Mouse (Mus musculus) embryonic facial prominence, embryonic 14.5 days (tissue): Measurements from ENCODE around the gene Actrt2. TPM values are rescaled to one million over a fixed set of nuclear protein-coding genes. Genes with fewer than 3 reads are reported as not detected.

Experiments
- ATAC-seq: fragments of 200-750 bp; cut with Nextera tagmentation; 2 replicates; pipeline ENCODE4 v1.8.0; 2017; ENCODE audit warnings: low read depth, moderate number of reproducible peaks, moderate TSS enrichment
- DNase-seq: peaks from one replicate; pipeline ENCODE4 v3.0.0-alpha.2; 2015; ENCODE audit warnings: low spot score
- H3K27ac ChIP-seq: fragments of 300-500 bp; sonication (generic); replicated peaks from 2 replicates; pipeline ENCODE4 v1.5.1; 2014; ENCODE audit warnings: low read depth, mild to moderate bottlenecking, low read length, moderate library complexity
- H3K27me3 ChIP-seq: fragments of 300-500 bp; sonication (generic); replicated peaks from 2 replicates; pipeline ENCODE4 v1.6.1; 2014; ENCODE audit warnings: low read length; ENCODE audit not compliant: control insufficient read depth, insufficient read depth
- H3K36me3 ChIP-seq: fragments of 300-500 bp; sonication (generic); 2 replicates; pipeline ENCODE4 v1.6.1; 2014; ENCODE audit warnings: low read length, mixed read lengths; ENCODE audit not compliant: control insufficient read depth, insufficient read depth
- H3K4me1 ChIP-seq: fragments of 300-500 bp; sonication (generic); 2 replicates; pipeline ENCODE4 v1.6.1; 2014; ENCODE audit warnings: antibody characterized with exemption, low read length; ENCODE audit not compliant: control insufficient read depth, insufficient read depth
- H3K4me2 ChIP-seq: fragments of 300-500 bp; sonication (generic); 2 replicates; pipeline ENCODE4 v1.6.1; 2014; ENCODE audit warnings: low read depth, mild to moderate bottlenecking, low read length, moderate library complexity, mixed read lengths
- H3K4me3 ChIP-seq: fragments of 300-500 bp; sonication (generic); 2 replicates; pipeline ENCODE4 v1.5.1; 2014; ENCODE audit warnings: low read depth, mild to moderate bottlenecking, low read length
- H3K9ac ChIP-seq: fragments of 300-500 bp; sonication (generic); 2 replicates; pipeline ENCODE4 v1.6.1; 2014; ENCODE audit warnings: low read depth, mild to moderate bottlenecking, low read length, moderate library complexity, mixed read lengths
- H3K9me3 ChIP-seq: fragments of 300-500 bp; sonication (generic); 2 replicates; pipeline ENCODE4 v1.6.1; 2016; ENCODE audit warnings: low read length; ENCODE audit not compliant: control insufficient read depth
- WGBS: fragments of 180-500 bp; shearing (Covaris S2); extraction: QIAGEN DNeasy Blood & Tissue Kit; methylation state at CpG from one replicate; pipeline ENCODE4 v1.1.7; 2014; 5-methylcytosine and 5-hydroxymethylcytosine counted together
- polyA plus RNA-seq: library from polyadenylated mRNA; unstranded; fragments of >200 nt; fragmentation: Nextera tagmentation; extraction: Ambion mirVana; gene quantifications from 2 replicates; pipeline ENCODE4 v1.2.1, GENCODE M21; 2014

Gene Actrt2
- polyA plus RNA-seq, 1 experiment from 2014 or later, result not detected

GRCm38 (mm10) chr4:154697476-154697875 is 29.8 kb upstream of the Actrt2 start:
- 71% methylated on average over 5 of the region's 5 CpGs for WGBS
- H3K27ac ChIP-seq, result no peak overlapping the region

GRCm38 (mm10) chr4:154696552-154696951 is 28.9 kb upstream of the Actrt2 start:
- H3K4me2 ChIP-seq, result no peak overlapping the region
- H3K9ac ChIP-seq, result no peak overlapping the region
- H3K27me3 ChIP-seq, result no peaks in the 10 kb centered on the region
- H3K36me3 ChIP-seq, result no peaks in the 10 kb centered on the region
- no peak overlapping the region for H3K4me3 ChIP-seq
- H3K27ac ChIP-seq, result no peak overlapping the region
- ATAC-seq (no peak), DNase-seq (no peak)
- no peaks in the 10 kb centered on the region for H3K9me3 ChIP-seq
- peaks cover 6% of the 10 kb centered on the region; the same call in 1 of the 2 replicates for H3K4me1 ChIP-seq
- 62% methylated on average over 5 of the region's 5 CpGs for WGBS

More at GRCm38 (mm10) chr4:154697476-154697875, 29.8 kb upstream of the Actrt2 start:
- Histone ChIP-seq H3K36me3 (no peaks in the 10 kb centered on the region), H3K9ac (no peak overlapping the region), H3K9me3 (no peaks in the 10 kb centered on the region), H3K27me3 (no peaks in the 10 kb centered on the region), H3K4me2 (no peak overlapping the region), H3K4me3 (no peak overlapping the region), H3K4me1 (peaks cover 6% of the 10 kb centered on the region; the same call in 1 of the 2 replicates)
- DNase-seq (no peak), ATAC-seq (no peak)

- DNase-seq, result peak; percentile 80
- Histone ChIP-seq H3K9me3 (no peaks in the 10 kb centered on the region), H3K27me3 (no peaks in the 10 kb centered on the region), H3K4me1 (peaks cover 6% of the 10 kb centered on the region; the same call in 1 of the 2 replicates), H3K9ac (no peak overlapping the region), H3K36me3 (no peaks in the 10 kb centered on the region), H3K4me3 (no peak overlapping the region), H3K4me2 (no peak overlapping the region), H3K27ac (no peak overlapping the region)
- ATAC-seq, result peak; percentile 75
- 5% methylated on average over 4 of the region's 4 CpGs for WGBS
Measured at GRCm38 (mm10) chr4:154696146-154696545, 28.5 kb upstream of the Actrt2 start.

- Histone ChIP-seq H3K4me3 (no peak overlapping the region), H3K9ac (no peak overlapping the region), H3K4me1 (peaks cover 6% of the 10 kb centered on the region; the same call in 1 of the 2 replicates), H3K9me3 (no peaks in the 10 kb centered on the region), H3K27me3 (no peaks in the 10 kb centered on the region), H3K27ac (no peak overlapping the region), H3K36me3 (no peaks in the 10 kb centered on the region), H3K4me2 (no peak overlapping the region)
- DNase-seq (no peak), ATAC-seq (no peak)
- WGBS, result 86% methylated on average over 5 of the region's 5 CpGs
Measured at GRCm38 (mm10) chr4:154694361-154694760, 26.7 kb upstream of the Actrt2 start.

GRCm38 (mm10) chr4:154693348-154694015 is 25.8 kb upstream of the Actrt2 start:
- 33% methylated on average over 20 of the region's 20 CpGs for WGBS
- H3K4me1 ChIP-seq, result peaks cover 6% of the 10 kb centered on the region; the same call in 1 of the 2 replicates
- H3K27ac ChIP-seq, result no peak overlapping the region
- H3K9ac ChIP-seq, result no peak overlapping the region
- H3K4me3 ChIP-seq, result no peak overlapping the region
- DNase-seq, result no peak
- no peaks in the 10 kb centered on the region for H3K27me3 ChIP-seq
- ATAC-seq, result peak; percentile 37; the same call in 1 of the 2 replicates
- H3K9me3 ChIP-seq, result no peaks in the 10 kb centered on the region
- H3K4me2 ChIP-seq, result no peak overlapping the region
- no peaks in the 10 kb centered on the region for H3K36me3 ChIP-seq

GRCm38 (mm10) chr4:154683068-154683752 is 15.5 kb upstream of the Actrt2 start:
- Histone ChIP-seq H3K27me3 (no peaks in the 10 kb centered on the region), H3K9ac (no peak overlapping the region), H3K27ac (no peak overlapping the region), H3K4me3 (no peak overlapping the region), H3K9me3 (0 out of 2 replicates have a peak, but pooled peaks cover 3% of the 10 kb centered on the region), H3K36me3 (no peaks in the 10 kb centered on the region), H3K4me1 (no peaks in the 10 kb centered on the region), H3K4me2 (no peak overlapping the region)
- ATAC-seq (no peak), DNase-seq (no peak)
- 78% methylated on average over 5 of the region's 5 CpGs for WGBS

GRCm38 (mm10) chr4:154682311-154682710 is 14.6 kb upstream of the Actrt2 start:
- 62% methylated on average over 14 of the region's 14 CpGs for WGBS
- DNase-seq, result no peak
- no peaks in the 10 kb centered on the region for H3K4me1 ChIP-seq
- no peak overlapping the region for H3K9ac ChIP-seq
- H3K27ac ChIP-seq, result no peak overlapping the region
- H3K9me3 ChIP-seq, result 0 out of 2 replicates have a peak, but pooled peaks cover 3% of the 10 kb centered on the region
- H3K4me3 ChIP-seq, result no peak overlapping the region
- ATAC-seq, result no peak
- H3K36me3 ChIP-seq, result no peaks in the 10 kb centered on the region
- H3K27me3 ChIP-seq, result no peaks in the 10 kb centered on the region
- no peak overlapping the region for H3K4me2 ChIP-seq

GRCm38 (mm10) chr4:154675441-154676000 is 7.9 kb upstream of the Actrt2 start:
- WGBS, result 56% methylated on average over 10 of the region's 10 CpGs
- ATAC-seq, result no peak

More at GRCm38 (mm10) chr4:154675441-154676000, 7.9 kb upstream of the Actrt2 start:
- no peak for DNase-seq
- Histone ChIP-seq H3K4me3 (no peak overlapping the region), H3K36me3 (no peaks in the 10 kb centered on the region), H3K4me2 (no peak overlapping the region), H3K9ac (no peak overlapping the region), H3K27ac (no peak overlapping the region), H3K27me3 (no peaks in the 10 kb centered on the region; the same call in 1 of the 2 replicates), H3K9me3 (no peaks in the 10 kb centered on the region), H3K4me1 (no peaks in the 10 kb centered on the region)
